Mouse (Mus musculus) olfactory bulb, adult 2 months (tissue): ENCODE results near the gene Gnai2.

Experiments used
- CTCF ChIP-seq: fragments of 200-500 bp; IDR thresholded peaks from 2 replicates; pipeline ENCODE4 v1.5.1; 2012; ENCODE audit warnings: low read depth, mild to moderate bottlenecking, low read length, moderate library complexity; ENCODE audit not compliant: insufficient read depth
- POLR2A ChIP-seq: fragments of 200-500 bp; IDR thresholded peaks from 2 replicates; pipeline ENCODE4 v1.6.1; 2012; ENCODE audit warnings: mild to moderate bottlenecking, low read depth, low read length, moderate library complexity; ENCODE audit not compliant: insufficient read depth

GRCm38 (mm10) chr9:107633661-107634405 is 1.3 kb downstream of the Gnai2 start:
- TF ChIP-seq CTCF (no peak), POLR2A (no peak)
